Mouse (Mus musculus): ENCODE data around the gene 1700013H16Rik.

DNA sequence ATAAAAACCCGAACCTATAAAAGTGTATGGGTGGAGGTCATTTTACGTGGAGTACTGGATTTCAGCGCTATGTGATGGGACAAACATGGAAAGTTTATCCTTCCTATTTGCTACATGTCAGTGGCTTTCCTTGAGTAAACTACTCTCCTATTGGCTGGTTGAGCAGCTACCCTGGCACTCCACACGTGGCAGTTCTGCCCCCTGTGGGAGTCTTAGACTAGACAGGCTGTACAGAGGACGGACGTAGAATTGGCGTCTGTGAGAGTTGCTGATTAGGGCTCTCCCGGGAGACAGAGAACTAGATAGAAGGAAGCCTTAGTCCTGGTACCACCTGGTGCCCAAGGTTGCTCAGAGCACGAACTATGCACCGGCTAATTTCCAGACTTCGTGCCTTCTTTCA, 33.0 kb downstream of the 1700013H16Rik start, which contains the start of gene 4930502E18Rik:
- TF ChIP-seq EP300 (IDR thresholded peaks at IDR 0.05) (no peak), CTCF (IDR thresholded peaks at IDR 0.05) (no peak)
